Mouse (Mus musculus): ENCODE measurements around the gene Ehbp1.
A peak's percentile ranks its signal among the peaks of the same experiment; 100 is the strongest.

The Ehbp1 gene

DNA sequence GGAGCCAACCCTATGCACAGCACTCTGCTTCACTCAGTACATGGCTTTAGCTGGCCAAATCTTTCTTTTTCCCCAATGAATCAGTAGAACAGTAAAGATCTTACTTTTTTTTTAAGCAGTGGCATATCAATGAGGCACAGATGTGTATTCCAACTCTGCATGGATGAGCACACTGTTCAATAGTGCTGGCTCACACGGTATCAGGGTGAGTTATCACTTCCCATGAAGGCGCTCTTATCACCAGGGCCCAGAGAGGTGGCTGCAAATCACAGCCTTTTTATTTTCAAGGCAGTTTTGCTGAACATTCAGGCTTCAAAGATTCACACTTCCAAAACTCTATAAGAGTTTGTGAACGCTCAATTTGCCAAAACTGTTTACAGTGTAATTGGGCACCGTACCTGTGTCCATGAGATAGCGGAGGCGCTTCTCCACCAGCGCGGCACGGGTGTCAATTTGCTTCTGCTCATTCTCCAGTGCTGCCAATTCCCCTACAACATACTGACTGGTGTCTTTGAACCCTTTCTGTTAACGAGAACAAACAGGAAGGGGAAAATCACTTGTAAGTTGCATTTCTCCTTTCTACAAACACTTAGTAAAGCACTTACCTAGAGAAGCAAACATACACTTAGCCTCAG lies 288.9 kb downstream of the Ehbp1 start:
- DNase-seq, result no peak

DNA sequence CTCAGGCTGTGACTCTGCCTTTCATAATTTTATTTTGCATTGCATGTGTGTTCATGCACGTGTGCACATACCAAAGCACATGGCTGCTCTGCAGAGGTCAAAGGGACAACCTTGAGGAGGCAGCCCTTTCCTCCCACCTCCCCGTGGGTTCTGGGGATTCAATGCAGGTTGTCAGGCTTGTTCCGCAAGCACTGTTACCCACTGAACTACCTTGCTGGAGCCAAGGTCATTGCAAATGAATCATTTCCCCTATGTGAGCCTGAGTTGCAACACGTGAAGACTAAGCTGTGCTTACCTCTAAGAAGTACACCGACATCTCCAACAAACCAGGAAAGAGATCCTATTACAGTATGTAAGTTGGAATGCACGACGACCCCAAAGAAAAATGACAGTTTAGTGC lies 291.2 kb downstream of the Ehbp1 start:
- DNase-seq, result no peak

DNA sequence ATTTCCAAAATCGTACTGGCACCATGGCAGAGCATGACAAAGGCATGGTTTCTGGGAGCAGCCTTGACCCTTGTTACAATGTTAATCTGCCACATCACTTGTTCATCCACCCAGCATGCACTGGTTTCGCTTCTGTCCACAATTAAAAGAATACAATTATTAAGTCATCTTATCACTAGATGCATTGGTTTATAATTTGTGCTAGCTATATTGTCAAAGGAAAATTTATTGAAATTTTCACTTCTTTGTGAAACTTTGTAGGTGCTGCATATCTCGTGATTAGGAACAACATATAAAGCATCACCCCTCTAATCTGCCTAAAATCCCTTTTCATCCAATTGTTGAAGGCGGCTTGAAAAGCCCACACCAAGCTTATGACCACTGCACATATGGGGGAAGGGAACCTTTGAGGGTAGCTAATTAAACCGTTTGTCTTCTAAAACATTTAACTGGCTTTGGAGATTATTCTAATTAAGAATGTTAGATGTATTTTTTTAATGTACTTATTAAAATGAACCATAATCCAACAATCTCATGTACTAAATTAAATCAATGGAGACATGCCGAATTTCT lies 302.2 kb downstream of the Ehbp1 start:
- no peak for DNase-seq

- no peak for DNase-seq
Measured at GRCm38 (mm10) chr11:22034564-22035105, 307.5 kb downstream of the Ehbp1 start.

GRCm38 (mm10) chr11:22033582-22033981 lies 308.5 kb downstream of the Ehbp1 start:
- DNase-seq, result no peak

DNA sequence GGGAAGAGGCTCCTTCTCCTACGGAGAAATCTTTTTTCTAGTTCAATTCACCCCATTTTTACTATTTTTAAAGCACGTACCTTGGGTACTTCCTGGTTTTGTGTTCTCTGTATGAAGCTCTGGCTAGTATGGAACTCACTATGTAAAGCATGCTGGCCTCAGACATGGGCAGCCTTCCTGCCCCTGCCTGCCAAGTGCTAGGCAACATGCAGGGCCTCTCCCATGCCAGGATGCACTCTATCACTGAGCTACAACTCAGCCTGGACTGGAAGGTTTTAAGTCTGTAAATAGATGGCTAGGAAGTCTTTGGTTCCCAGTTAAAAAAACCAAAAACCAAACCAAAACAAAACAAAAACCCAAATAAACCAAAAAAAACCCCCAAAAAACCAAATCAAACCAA lies 321.5 kb downstream of the Ehbp1 start:
- peak; percentile 38 to 69 for DNase-seq

DNA sequence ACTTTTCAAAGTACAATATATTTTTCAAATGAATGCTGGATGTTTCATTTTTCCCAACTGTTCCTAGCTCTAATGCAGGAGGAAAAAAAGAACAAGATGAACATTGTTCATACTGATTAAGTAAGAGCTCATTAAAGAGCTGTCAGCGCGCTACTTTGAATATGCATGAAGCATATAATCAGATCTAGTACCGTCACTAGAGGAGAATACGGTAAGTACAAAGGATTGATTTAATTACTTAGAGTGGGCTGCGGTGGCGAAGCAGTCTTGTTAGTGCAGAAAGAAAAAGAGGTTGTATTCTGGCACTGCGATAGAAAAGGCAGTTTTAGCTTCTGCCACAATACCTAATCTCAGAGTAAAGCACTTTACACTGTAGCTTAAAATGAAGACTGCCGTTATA lies 324.6 kb downstream of the Ehbp1 start:
- no peak for DNase-seq

- no peak for DNase-seq
Measured at GRCm38 (mm10) chr11:22016341-22016740, 325.8 kb downstream of the Ehbp1 start.

- no peak for DNase-seq
Measured at GRCm38 (mm10) chr11:22008817-22009216, 333.3 kb downstream of the Ehbp1 start.

DNA sequence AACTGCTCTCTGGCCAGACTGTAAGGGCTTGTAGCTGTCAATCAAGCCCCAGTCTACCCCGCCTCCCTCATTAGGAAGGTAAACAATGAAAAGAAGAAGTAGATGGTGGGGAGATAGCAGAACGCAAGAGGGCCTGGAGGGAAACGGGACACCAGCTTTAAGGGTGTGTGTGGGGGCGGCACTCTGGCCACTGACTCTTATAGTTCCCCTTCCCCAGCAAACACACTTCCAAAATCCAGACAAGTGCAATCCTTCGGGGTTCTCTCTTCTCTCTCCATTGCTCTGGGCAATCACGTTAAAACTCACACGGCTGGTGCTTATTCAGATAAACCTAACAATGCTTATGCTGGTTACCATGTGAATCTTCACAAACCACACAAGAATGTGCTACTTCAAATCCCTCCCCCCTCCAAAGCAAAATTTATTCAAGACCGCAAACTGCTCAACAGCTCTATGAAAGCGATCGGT lies 333.9 kb downstream of the Ehbp1 start:
- DNase-seq, result peak; percentile 36 to 37

GRCm38 (mm10) chr11:22007781-22008110 lies 334.3 kb downstream of the Ehbp1 start:
- peak in 1 of 2 experiments; percentile 10 for DNase-seq

DNA sequence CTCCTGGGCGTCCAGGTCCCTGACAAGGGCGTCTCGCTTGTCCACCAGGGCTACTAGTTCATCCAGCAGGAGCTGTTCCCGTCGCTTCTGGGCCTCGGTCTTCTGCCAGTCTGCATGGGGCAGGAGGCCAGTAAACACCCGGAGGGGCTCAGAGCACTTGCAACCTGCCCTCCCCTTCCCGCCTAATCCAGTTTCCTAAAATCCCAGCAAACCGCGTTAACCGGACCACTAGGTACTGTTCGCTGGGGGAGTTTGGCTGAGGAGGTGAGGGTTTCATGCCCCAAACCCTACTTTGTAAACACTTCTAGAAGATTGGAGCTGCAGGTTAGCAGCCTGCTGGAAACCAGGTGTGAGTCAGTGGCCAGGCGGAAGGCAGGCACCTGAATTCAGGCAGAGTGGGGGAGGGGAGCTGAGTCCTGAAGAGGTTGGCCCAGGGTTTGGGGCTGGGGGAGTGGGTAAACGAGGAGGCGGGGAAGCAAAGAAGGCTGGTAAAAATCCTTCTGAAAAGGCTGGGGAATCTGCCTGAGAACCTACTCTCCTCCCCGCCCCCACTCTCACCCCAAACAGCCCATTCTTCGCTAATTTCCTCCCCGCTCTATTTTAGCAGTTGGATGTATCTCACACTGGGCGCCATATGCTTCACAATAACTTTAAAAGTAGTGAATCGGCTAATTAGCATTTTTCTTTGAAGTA lies 334.9 kb downstream of the Ehbp1 start:
- DNase-seq, result peak; percentile 60 to 68

DNA sequence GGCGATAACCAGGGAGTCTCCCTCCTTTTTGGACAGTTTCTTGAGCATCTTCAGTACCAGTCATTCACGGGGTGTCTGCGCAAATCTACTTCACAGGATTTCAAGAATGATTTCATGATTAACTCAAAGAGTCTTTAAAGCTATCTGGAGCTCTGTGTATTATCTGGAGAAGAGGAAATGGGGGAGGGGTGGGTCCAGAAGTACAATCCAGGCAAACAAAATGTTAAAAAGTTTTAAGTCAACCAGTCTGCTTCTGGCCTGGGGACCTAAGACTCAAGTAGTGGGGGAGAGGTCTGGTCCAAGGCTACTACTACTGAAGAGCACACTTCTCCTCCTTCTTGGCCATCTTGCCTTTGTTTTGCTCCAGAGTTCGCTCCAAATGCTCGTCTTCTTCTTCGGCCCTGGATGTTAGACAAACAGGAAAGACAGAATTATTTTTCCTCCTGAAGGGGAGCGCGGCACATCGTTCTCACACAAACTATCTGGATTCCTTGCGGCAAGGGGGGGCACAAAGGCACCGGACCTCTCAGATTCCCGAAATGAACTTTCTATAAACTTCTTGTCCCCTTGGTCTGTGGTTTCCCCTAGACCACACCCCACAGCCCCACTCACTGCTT lies 335.5 kb downstream of the Ehbp1 start:
- DNase-seq, result no peak

DNA sequence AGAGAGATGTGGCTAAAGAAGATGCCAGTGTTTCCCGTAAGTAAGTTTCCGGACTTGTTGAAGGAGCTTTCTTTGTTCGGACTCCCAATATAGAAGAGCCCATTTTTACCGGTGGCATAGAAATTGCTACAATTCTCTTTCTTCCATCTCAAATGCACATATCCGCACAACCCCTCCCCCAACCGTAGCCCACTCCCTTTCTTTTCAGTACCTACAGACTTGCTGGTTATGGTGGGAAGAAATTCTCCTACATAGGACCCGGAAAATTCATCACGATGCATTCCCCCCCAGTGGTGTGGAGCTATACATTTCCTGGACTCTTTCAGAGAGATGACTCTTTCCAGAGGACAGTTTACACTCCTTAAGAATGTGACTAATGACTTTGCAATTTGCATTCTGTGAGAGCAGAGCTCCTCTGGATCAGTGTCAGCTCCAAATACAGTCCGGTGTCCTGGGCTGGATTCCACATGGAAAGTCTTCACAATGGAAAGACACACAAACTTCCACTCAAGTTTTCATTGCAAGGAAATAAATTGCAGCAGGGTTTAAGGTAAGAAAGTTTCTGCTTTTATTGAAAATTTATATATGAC lies 336.7 kb downstream of the Ehbp1 start:
- no peak for DNase-seq

- DNase-seq, result peak; percentile 49 to 50
Measured at GRCm38 (mm10) chr11:22004331-22004841, 337.7 kb downstream of the Ehbp1 start.

GRCm38 (mm10) chr11:22003341-22003981 lies 338.6 kb downstream of the Ehbp1 start:
- DNase-seq, result peak; percentile 37 to 43

GRCm38 (mm10) chr11:22002783-22003340 lies 339.2 kb downstream of the Ehbp1 start, which contains the start of gene Otx1:
Gene Otx1, minus strand, starts transcription at chr11:22002897.
- peak; percentile 66 to 71 for DNase-seq

DNA sequence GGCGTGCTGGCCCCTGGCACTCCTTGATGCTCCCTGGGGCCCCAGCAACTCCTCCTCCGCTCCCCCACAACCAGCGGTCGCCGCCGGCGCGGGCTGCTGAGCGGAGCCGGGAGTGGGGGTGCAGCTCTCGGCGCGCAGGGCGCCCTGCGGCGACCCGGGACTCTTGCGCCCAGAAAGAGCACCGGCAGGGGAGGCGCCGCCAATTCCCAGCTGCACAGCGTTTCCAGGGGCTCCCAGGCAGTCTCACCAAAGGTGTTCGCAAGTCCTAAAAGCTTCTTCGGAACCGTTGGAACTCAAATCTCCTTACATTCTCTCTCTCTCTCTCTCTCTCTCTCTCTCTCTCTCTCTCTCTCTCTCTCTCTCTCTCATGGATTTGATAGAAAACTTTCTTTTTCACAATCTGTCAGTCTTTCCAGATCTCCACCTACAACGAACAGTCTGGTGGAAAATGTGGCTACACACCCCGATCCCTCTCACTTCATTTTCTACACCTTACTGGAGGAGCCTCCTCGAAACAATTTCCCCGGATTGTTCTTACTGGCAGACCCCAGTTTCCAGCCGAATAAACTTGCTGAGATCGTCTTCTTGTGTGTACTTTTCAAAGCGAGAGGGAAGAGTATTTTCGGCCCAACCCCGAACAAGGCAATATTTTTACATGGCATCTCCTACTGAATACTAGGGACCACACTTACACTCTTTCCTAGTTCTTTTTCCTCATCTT lies 339.9 kb downstream of the Ehbp1 start:
- peak; percentile 18 to 36 for DNase-seq

- DNase-seq, result peak; percentile 88 to 89
Measured at GRCm38 (mm10) chr11:22001321-22002061, 340.6 kb downstream of the Ehbp1 start.

GRCm38 (mm10) chr11:22000316-22001076 lies 341.6 kb downstream of the Ehbp1 start:
- DNase-seq, result peak; percentile 29 to 38
